Mouse (Mus musculus): Measurements from ENCODE around the gene Hexdc. TPM values are rescaled to one million over a fixed set of nuclear protein-coding genes. Genes with fewer than 3 reads are reported as not detected.

Gene Hexdc
- polyA plus RNA-seq, 1 experiment from 2014 or later: 24.5 TPM

DNA sequence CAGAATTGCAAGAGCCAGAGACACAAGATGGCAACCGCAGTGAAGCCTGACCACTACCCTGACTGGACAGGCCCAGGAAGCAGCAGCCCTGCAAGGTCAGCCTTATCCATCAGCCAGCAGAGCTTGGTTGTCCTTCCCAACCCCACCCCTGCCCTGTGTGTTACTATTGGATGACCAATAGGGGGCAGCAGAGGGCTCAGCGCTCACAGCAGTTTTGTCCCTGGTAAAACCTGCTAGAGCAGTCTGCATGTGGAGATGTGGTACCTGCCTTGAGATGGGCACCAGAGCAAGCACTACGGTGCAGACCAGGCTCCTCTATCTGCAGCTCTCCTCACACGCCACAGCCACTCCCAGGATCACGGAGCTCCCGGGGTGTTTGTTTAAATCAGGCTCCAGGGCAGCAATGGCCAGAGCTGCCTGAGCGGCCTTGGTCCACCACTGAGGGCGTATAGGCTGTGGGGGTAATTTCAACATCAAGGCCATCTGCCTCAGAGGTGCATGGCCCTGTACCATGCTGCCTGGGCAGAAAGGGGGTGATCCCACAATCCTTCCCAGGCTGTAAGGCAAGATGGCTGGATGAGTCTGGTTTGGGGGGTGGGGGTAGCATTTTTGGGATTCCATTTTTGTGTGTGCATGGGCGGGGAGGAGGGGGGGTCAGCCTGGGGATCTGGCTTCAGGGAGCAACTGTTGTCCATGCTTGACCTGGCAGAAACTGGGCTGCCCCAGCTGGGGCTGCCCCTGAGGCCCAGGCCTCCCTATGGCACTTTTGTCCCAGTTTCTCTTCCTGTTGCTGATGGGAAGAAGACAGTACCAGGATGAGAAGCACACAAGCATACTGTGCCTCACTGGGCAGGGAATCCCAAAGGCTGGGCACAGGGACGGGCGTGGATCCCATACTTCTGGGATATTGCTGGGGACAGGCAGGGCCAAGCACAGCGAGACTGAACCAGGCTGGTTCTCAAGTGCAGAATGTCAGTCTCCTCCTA is 27.7 kb upstream of the Hexdc start:
- Histone ChIP-seq H3K27me3 (ENCODE audit: control insufficient read depth, insufficient read depth, low read length) (no peaks in the 10 kb centered on the region), H3K9me3 (ENCODE audit: control insufficient read depth, low read length) (no peaks in the 10 kb centered on the region), H3K4me3 (replicated peaks; ENCODE audit: low read depth, low read length) (no peak overlapping the region), H3K27ac (replicated peaks; ENCODE audit: low read depth, low read length) (no peak overlapping the region), H3K36me3 (ENCODE audit: control insufficient read depth, insufficient read depth, low read length) (peaks cover 4% of the 10 kb centered on the region; the same call in 1 of the 2 replicates), H3K4me2 (ENCODE audit: low read length) (no peak overlapping the region), H3K9ac (replicated peaks; ENCODE audit: low read length) (no peak overlapping the region), H3K4me1 (ENCODE audit: control insufficient read depth, insufficient read depth, low read length) (peaks cover 8% of the 10 kb centered on the region; the same call in 1 of the 2 replicates)
- ATAC-seq (ENCODE audit: low FRiP score, low TSS enrichment) (no peak), DNase-seq (peak; percentile 65)
- WGBS: 59% methylated on average over 12 of the region's 12 CpGs

DNA sequence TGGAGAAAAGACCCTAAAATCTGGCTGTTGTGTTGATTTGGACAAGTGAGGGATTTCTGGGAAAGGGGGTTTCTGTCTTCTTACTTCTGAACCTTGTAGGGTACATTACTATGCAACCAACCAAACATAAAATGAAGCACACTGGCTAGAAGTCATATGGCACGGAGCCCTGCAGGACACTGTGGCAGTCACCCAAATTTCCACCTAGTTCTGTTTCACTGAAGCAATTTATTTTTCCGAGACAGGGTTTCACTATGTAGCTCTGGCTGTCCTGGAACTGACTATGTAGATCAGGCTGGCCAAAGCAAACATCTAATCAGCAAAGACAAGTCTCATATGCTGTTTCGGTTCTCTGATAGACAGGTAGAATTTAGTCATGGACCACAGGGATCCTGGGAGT is 14.6 kb upstream of the Hexdc start:
- Histone ChIP-seq H3K27ac (replicated peaks; ENCODE audit: low read depth, low read length) (no peak overlapping the region), H3K9ac (replicated peaks; ENCODE audit: low read length) (no peak overlapping the region), H3K9me3 (ENCODE audit: control insufficient read depth, low read length) (no peaks in the 10 kb centered on the region), H3K4me3 (replicated peaks; ENCODE audit: low read depth, low read length) (no peak overlapping the region), H3K4me1 (ENCODE audit: control insufficient read depth, insufficient read depth, low read length) (no peaks in the 10 kb centered on the region), H3K27me3 (ENCODE audit: control insufficient read depth, insufficient read depth, low read length) (no peaks in the 10 kb centered on the region), H3K4me2 (ENCODE audit: low read length) (no peak overlapping the region), H3K36me3 (ENCODE audit: control insufficient read depth, insufficient read depth, low read length) (peaks cover 16% of the 10 kb centered on the region; the same call in 1 of the 2 replicates)
- ATAC-seq (ENCODE audit: low FRiP score, low TSS enrichment) (no peak), DNase-seq (no peak)
- 83% methylated on average over 3 of the region's 3 CpGs for WGBS

DNA sequence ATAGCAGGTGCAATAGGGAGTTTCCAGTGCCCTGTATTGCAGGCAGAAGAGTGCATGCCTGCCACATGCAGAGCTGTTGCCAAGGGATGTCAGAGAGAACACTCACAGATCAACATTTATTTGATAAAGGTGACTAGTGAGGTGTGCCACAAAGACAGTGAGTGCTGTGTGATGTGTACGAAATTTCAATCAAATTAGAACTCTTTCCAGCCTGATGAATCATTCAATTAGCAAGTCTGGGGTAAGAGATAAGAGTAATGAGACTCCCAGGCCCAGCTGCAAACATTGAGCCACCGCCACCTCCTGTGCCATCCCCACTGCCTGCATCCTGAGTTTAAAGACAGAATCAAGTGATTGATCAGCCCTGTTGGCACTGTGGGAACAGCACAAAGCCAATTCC is 11.5 kb upstream of the Hexdc start:
- no peaks in the 10 kb centered on the region for H3K4me1 ChIP-seq (ENCODE audit: control insufficient read depth, insufficient read depth, low read length)
- no peak for DNase-seq
- H3K9ac ChIP-seq (replicated peaks; ENCODE audit: low read length): no peak overlapping the region
- ATAC-seq (ENCODE audit: low FRiP score, low TSS enrichment): no peak
- H3K9me3 ChIP-seq (ENCODE audit: control insufficient read depth, low read length): no peaks in the 10 kb centered on the region
- H3K4me3 ChIP-seq (replicated peaks; ENCODE audit: low read depth, low read length): no peak overlapping the region
- WGBS: 77% methylated on average over 2 of the region's 2 CpGs
- no peak overlapping the region for H3K27ac ChIP-seq (replicated peaks; ENCODE audit: low read depth, low read length)
- H3K27me3 ChIP-seq (ENCODE audit: control insufficient read depth, insufficient read depth, low read length): no peaks in the 10 kb centered on the region
- H3K36me3 ChIP-seq (ENCODE audit: control insufficient read depth, insufficient read depth, low read length): peaks cover 20% of the 10 kb centered on the region; the same call in 1 of the 2 replicates
- H3K4me2 ChIP-seq (ENCODE audit: low read length): no peak overlapping the region

DNA sequence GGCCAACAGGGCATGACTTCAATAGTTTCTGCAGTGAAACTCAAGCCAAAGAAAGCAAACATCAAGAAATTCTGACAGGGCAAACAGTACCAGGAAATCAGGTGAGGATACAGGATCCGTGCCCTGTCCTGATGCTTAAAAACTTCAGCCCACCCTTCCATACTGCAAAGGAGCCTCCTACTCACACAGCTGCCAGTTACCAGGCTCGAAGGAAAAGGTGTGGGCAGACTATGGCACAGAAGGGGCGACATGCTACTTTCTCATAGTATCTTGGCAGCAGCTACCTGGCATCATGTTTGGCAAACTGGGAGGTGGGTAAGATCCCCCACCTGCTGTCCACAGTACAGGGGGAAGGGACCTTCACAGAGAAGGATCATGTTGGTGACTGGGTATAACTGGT is 10.8 kb upstream of the Hexdc start:
- H3K4me1 ChIP-seq (ENCODE audit: control insufficient read depth, insufficient read depth, low read length): no peaks in the 10 kb centered on the region
- H3K9ac ChIP-seq (replicated peaks; ENCODE audit: low read length): no peak overlapping the region
- H3K4me2 ChIP-seq (ENCODE audit: low read length): no peak overlapping the region
- no peaks in the 10 kb centered on the region for H3K9me3 ChIP-seq (ENCODE audit: control insufficient read depth, low read length)
- WGBS: 90% methylated on average over 3 of the region's 3 CpGs
- H3K36me3 ChIP-seq (ENCODE audit: control insufficient read depth, insufficient read depth, low read length): peaks cover 16% of the 10 kb centered on the region; the same call in 1 of the 2 replicates
- no peak overlapping the region for H3K4me3 ChIP-seq (replicated peaks; ENCODE audit: low read depth, low read length)
- DNase-seq (no peak), ATAC-seq (ENCODE audit: low FRiP score, low TSS enrichment) (no peak)
- H3K27ac ChIP-seq (replicated peaks; ENCODE audit: low read depth, low read length): no peak overlapping the region
- no peaks in the 10 kb centered on the region for H3K27me3 ChIP-seq (ENCODE audit: control insufficient read depth, insufficient read depth, low read length)

DNA sequence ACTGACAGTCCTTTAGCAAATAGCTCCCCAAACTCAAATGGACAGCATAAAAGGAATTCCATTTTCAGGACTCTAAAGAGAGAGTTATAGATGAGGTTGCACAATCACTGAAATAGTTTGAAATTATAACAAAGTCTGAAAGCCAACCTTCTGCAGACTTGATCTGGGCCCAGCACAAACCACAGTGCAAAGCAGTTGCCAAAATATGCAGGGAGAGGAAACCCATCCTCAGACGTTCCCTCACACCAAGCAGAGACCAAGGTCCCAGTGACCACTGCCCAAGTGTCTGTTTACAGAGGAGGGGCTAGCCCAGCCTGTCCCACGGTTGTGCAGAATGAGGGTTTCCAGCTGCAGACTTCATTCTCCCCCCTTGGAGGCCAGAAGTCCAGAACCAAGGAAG is 5.6 kb upstream of the Hexdc start:
- WGBS: 74% methylated on average over 2 of the region's 2 CpGs
- DNase-seq: no peak
- Histone ChIP-seq H3K27me3 (ENCODE audit: control insufficient read depth, insufficient read depth, low read length) (no peaks in the 10 kb centered on the region), H3K4me2 (ENCODE audit: low read length) (no peak overlapping the region), H3K36me3 (ENCODE audit: control insufficient read depth, insufficient read depth, low read length) (0 out of 2 replicates have a peak, but pooled peaks cover 10% of the 10 kb centered on the region), H3K4me3 (replicated peaks; ENCODE audit: low read depth, low read length) (no peak overlapping the region), H3K4me1 (ENCODE audit: control insufficient read depth, insufficient read depth, low read length) (no peaks in the 10 kb centered on the region), H3K9ac (replicated peaks; ENCODE audit: low read length) (no peak overlapping the region), H3K9me3 (ENCODE audit: control insufficient read depth, low read length) (no peaks in the 10 kb centered on the region), H3K27ac (replicated peaks; ENCODE audit: low read depth, low read length) (no peak overlapping the region)
- ATAC-seq (ENCODE audit: low FRiP score, low TSS enrichment): no peak

DNA sequence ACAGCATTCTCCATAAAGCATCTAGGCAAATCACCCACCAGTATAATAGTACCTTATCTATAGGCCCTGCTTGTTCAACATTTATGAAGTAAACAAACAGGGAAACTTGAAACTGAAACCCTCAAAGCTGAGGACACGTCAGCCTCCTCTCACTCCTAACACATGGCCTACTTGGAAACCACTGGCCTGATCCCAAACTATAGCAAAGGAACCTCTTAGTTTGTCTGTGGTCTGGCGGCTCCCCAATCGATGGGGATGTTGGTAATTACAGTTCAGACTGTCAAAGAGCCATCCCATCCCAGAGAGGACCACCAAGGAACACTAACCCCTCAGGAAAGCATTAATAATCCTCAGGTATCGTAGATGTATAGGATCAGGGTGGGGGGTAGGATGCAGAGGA is 4.4 kb upstream of the Hexdc start:
- 76% methylated on average over 4 of the region's 4 CpGs for WGBS
- H3K9ac ChIP-seq (replicated peaks; ENCODE audit: low read length): no peak overlapping the region
- no peaks in the 10 kb centered on the region for H3K9me3 ChIP-seq (ENCODE audit: control insufficient read depth, low read length)
- no peak for ATAC-seq (ENCODE audit: low FRiP score, low TSS enrichment)
- DNase-seq: no peak
- H3K36me3 ChIP-seq (ENCODE audit: control insufficient read depth, insufficient read depth, low read length): 0 out of 2 replicates have a peak, but pooled peaks cover 6% of the 10 kb centered on the region
- H3K27me3 ChIP-seq (ENCODE audit: control insufficient read depth, insufficient read depth, low read length): no peaks in the 10 kb centered on the region
- H3K27ac ChIP-seq (replicated peaks; ENCODE audit: low read depth, low read length): no peak overlapping the region
- no peak overlapping the region for H3K4me2 ChIP-seq (ENCODE audit: low read length)
- no peak overlapping the region for H3K4me3 ChIP-seq (replicated peaks; ENCODE audit: low read depth, low read length)
- no peaks in the 10 kb centered on the region for H3K4me1 ChIP-seq (ENCODE audit: control insufficient read depth, insufficient read depth, low read length)

DNA sequence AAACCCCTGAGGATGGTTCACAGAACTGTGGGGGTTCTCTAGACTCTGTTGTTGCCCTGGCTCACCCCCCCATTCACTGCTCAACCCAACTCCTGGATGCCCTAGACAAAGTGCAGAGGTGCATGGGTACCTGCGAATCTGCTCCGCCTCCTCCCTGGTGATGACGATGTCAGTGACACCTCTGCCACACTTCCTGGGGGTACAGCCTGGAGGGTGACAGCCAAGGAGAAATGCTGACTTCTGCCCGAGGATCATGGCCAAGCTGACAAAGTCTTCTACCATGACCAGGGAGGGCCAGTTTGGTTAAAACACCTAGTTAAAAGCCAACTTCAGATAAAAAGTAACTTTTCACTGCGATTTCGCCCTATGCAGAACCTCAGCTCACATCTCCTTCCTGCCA is 3.5 kb upstream of the Hexdc start:
- Histone ChIP-seq H3K4me3 (replicated peaks; ENCODE audit: low read depth, low read length) (no peak overlapping the region), H3K27me3 (ENCODE audit: control insufficient read depth, insufficient read depth, low read length) (no peaks in the 10 kb centered on the region), H3K36me3 (ENCODE audit: control insufficient read depth, insufficient read depth, low read length) (no peaks in the 10 kb centered on the region), H3K4me1 (ENCODE audit: control insufficient read depth, insufficient read depth, low read length) (no peaks in the 10 kb centered on the region; the same call in 1 of the 2 replicates), H3K9ac (replicated peaks; ENCODE audit: low read length) (no peak overlapping the region), H3K4me2 (ENCODE audit: low read length) (no peak overlapping the region), H3K27ac (replicated peaks; ENCODE audit: low read depth, low read length) (no peak overlapping the region), H3K9me3 (ENCODE audit: control insufficient read depth, low read length) (no peaks in the 10 kb centered on the region)
- DNase-seq (no peak), ATAC-seq (ENCODE audit: low FRiP score, low TSS enrichment) (no peak)
- WGBS: 94% methylated on average over 6 of the region's 6 CpGs

DNA sequence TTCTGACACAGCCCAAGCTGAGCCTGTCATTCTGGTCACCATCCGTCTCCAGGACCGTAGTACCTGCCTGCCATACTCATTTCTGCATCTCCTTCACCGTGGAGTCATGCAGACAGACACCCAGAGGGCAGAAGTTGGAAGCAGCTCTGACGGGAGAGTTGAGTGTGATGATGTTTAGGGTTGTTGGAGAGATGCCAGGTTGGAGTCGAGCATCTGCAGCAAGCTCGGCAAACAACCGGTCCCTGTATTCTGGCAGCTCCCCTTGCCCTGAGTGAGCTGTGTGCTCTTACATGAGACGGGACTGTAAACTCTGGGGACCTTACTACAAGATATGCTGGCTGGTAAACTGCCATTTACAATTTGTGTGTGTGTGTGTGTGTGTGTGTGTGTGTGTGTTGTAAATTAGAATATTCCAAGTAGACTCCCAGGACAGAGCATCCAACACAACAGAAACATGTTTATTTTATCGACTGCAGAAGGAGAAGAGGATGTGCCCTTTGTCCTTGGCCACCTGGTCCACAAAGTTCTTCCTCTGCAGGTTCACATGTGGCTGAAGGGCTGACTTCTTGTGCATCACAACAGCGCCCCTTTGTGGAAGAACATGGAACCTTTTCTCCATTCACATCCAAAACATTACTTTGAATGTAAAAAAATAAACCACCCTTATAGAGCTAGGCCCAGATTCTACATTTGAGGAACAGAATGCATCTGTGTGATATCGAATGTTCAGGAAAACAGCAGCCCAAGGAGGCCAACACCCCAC is 2.6 kb upstream of the Hexdc start:
- Histone ChIP-seq H3K27me3 (ENCODE audit: control insufficient read depth, insufficient read depth, low read length) (no peaks in the 10 kb centered on the region), H3K4me1 (ENCODE audit: control insufficient read depth, insufficient read depth, low read length) (no peaks in the 10 kb centered on the region; the same call in 1 of the 2 replicates), H3K4me3 (replicated peaks; ENCODE audit: low read depth, low read length) (no peak overlapping the region), H3K4me2 (ENCODE audit: low read length) (no peak overlapping the region), H3K27ac (replicated peaks; ENCODE audit: low read depth, low read length) (no peak overlapping the region), H3K9ac (replicated peaks; ENCODE audit: low read length) (no peak overlapping the region), H3K36me3 (ENCODE audit: control insufficient read depth, insufficient read depth, low read length) (no peaks in the 10 kb centered on the region), H3K9me3 (ENCODE audit: control insufficient read depth, low read length) (no peaks in the 10 kb centered on the region)
- ATAC-seq (ENCODE audit: low FRiP score, low TSS enrichment) (no peak), DNase-seq (peak; percentile 57)
- 68% methylated on average over 11 of the region's 11 CpGs for WGBS
